Mouse (Mus musculus) CD4-positive, CD25-positive, alpha-beta regulatory T cell, adult 4 months (primary cell): ENCODE results near the gene Treml4. TPM values are rescaled to one million over a fixed set of nuclear protein-coding genes. Genes with fewer than 3 reads are reported as not detected.
A peak's percentile ranks its signal among the peaks of the same experiment; 100 is the strongest.
"Not testable (repeated sequence)": the region's sequence is repeated elsewhere in the genome, so short reads cannot be mapped to it uniquely, and the experiment has no call there.

Source experiments
- ATAC-seq: one replicate; pipeline ENCODE4 v1.8.0; 2017
- polyA plus RNA-seq, 2 experiments: library from polyadenylated mRNA; unstranded; fragments of 100-300 nt; shearing (Covaris generic); gene quantifications; one replicate each; pipeline ENCODE4 v1.2.1; 2017

Treml4 gene
- polyA plus RNA-seq, 2 experiments from 2014 or later, result 0.87 to 1.8 TPM

GRCm38 (mm10) chr17:48274885-48275284 is 10.8 kb downstream of the Treml4 start:
- peak; percentile 64 for ATAC-seq

- ATAC-seq, result no peak
These were observed 11.6 kb downstream of the Treml4 start for GRCm38 (mm10) chr17:48275736-48276135.

GRCm38 (mm10) chr17:48278381-48278780 is 14.3 kb downstream of the Treml4 start:
- no peak for ATAC-seq

- no peak for ATAC-seq
These were observed 14.9 kb downstream of the Treml4 start for GRCm38 (mm10) chr17:48279002-48279401.

- ATAC-seq, result no peak
These were observed 17.0 kb downstream of the Treml4 start for GRCm38 (mm10) chr17:48280943-48281738.

- ATAC-seq, result no peak
These were observed 17.6 kb downstream of the Treml4 start for GRCm38 (mm10) chr17:48281739-48282085.

GRCm38 (mm10) chr17:48286765-48287164 is 22.7 kb downstream of the Treml4 start:
- ATAC-seq, result no peak

GRCm38 (mm10) chr17:48287276-48287675 is 23.2 kb downstream of the Treml4 start:
- no peak for ATAC-seq

GRCm38 (mm10) chr17:48293500-48294194 is 29.6 kb downstream of the Treml4 start:
- ATAC-seq, result peak; percentile 74

GRCm38 (mm10) chr17:48299203-48299602 is 35.1 kb downstream of the Treml4 start, which contains the start of gene Treml2:
Gene Treml2 (plus strand): TSS chr17:48299498.
- no peak for ATAC-seq

GRCm38 (mm10) chr17:48299756-48300155 is 35.7 kb downstream of the Treml4 start:
- peak; percentile 14 for ATAC-seq

- peak; percentile 61 for ATAC-seq
These were observed 36.1 kb downstream of the Treml4 start for GRCm38 (mm10) chr17:48300199-48300598.

GRCm38 (mm10) chr17:48300861-48301260 is 36.8 kb downstream of the Treml4 start:
- ATAC-seq, result peak; percentile 84

- ATAC-seq, result no peak
These were observed 37.7 kb downstream of the Treml4 start for GRCm38 (mm10) chr17:48301792-48302191.

GRCm38 (mm10) chr17:48312124-48312523 is 48.0 kb downstream of the Treml4 start:
- ATAC-seq, result no peak

GRCm38 (mm10) chr17:48315905-48316579 is 51.9 kb downstream of the Treml4 start, which contains the start of gene B430306N03Rik:
Gene B430306N03Rik (plus strand): TSS chr17:48316141.
- not testable (repeated sequence) for ATAC-seq

GRCm38 (mm10) chr17:48318686-48319085 is 54.6 kb downstream of the Treml4 start:
- ATAC-seq, result peak; percentile 64

GRCm38 (mm10) chr17:48321279-48321678 is 57.2 kb downstream of the Treml4 start:
- no peak for ATAC-seq

GRCm38 (mm10) chr17:48323236-48323635 is 59.1 kb downstream of the Treml4 start:
- no peak for ATAC-seq

GRCm38 (mm10) chr17:48324258-48324657 is 60.2 kb downstream of the Treml4 start:
- no peak for ATAC-seq
